Mouse (Mus musculus): ENCODE measurements at regions not wholly inside any gene's neighbourhood (a gene's known extent, or its start where the extent isn't known, plus 50 kb on each side); places are given as distances from the start of the nearest gene placed in this dataset.

DNA sequence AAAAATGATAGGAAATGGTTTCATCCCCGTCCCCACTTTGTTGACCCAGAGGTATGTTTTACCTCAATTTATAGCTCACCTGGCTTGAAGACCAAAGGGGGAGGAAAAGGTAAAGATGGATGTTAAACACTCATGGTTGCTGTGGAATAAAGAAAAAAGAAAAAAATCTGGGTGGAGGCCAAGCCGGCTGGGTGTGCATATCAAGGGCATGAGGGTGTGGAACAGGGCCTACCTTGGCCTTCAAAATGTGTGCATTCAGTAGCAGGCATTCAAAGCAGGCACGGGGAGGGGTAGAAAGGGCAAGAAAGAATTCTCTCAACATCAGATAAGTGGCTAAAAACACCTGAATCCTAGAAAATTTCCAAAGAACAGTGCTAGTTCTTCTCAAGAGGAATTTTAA is 74.7 kb upstream of the Ccn2 start:
- no peak for DNase-seq

DNA sequence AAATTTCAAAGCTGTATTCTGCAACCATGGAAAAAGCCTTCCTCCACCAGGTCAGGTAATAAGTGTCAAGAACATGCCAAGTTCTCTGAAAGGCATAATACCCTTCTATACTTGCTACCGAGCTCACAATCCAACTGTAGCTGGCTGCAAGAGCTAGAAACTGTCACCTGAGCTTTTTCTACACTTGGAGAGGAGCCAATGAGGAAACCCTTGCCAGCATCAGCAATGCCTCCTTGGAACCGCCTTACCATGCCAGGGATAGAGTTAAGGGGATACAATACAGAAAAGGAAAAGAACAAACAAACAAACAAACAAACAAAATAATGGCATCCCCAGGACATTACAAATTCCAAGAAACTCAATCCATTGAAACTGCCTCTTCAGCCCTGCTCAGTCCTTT is 62.5 kb upstream of the Ccn2 start:
- no peak for DNase-seq

DNA sequence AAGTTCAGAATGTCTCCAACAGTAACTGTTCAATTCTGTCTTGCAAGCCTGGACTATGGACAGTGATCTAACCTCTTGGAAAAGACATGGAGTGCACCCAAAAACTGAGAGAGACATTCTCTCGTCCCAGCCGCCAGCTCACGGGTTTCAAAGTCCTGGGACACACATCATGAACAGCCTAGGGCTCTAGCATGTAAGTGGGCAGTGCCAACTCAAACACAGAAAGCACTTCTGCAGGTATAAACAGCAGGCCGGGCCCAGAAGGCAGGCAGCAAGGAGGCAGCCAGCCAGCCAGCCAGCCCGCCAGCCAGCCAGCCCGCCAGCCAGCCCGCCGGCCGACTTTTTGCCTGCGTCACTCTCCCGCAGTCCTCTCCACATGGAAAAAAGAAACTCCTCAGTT is 60.3 kb upstream of the Ccn2 start:
- DNase-seq, result peak; percentile 5

DNA sequence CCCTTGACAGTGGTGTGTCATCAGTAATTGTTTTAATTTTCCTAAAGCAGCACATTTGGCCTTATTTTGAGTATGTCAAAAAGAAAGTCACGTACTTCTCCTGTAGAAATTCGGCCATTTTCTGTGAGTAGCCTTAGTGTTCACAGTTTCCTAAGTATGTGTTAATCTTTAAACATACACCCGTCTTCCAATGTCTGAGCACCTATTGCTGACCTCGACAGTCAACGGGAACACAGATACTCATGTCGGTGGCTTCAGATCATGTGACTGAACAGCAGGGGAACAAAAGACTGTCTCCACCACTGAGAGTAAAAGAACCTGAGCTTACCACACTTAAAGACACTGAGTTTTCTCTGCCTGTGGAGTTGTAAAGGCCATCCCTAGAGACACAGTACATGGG is 59.8 kb upstream of the Ccn2 start:
- DNase-seq, result no peak

DNA sequence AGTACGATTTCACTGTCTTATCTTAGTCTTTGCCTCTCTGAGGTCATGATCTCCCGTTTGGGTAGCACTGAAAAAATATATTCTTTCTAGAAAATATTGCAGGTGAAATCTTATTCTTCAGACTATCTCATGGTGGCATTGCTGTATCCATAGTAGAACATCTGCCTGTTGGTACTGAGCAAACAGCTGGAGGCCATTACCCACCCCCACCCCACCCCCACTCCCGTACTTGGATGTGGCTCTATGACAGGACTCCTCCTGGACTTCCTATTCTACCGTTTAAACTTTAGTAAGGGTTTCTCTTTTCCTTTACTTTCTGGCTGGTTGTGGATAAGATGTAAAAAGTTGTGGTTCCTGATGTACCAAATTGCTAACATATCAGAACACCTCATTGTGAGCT is 53.3 kb upstream of the Ccn2 start:
- no peak for DNase-seq

Data from right cerebral cortex, postnatal 25 days (tissue).